Mouse (Mus musculus) neutrophil, adult 5-6 weeks (primary cell): Measurements from ENCODE around the gene Wdfy1. TPM values are rescaled to one million over a fixed set of nuclear protein-coding genes. Genes with fewer than 3 reads are reported as not detected.
A peak's percentile ranks its signal among the peaks of the same experiment; 100 is the strongest.

ENCODE experiments used
- ATAC-seq: fragments of 151-379, 151-347 bp; 2 replicates; pipeline ENCODE4 v1.8.0; 2017; ENCODE audit warnings: mild to moderate bottlenecking, moderate TSS enrichment; ENCODE audit not compliant: insufficient number of reproducible peaks, poor library complexity, low FRiP score, severe bottlenecking; ENCODE audit errors: extremely low read depth
- total RNA-seq: library from RNA; stranded (forward); fragments of 200-1000 nt; gene quantifications from 2 replicates; pipeline ENCODE4 v1.2.3, GENCODE M21; 2017

Gene Wdfy1
- total RNA-seq, 1 experiment from 2014 or later = 57.8 TPM

DNA sequence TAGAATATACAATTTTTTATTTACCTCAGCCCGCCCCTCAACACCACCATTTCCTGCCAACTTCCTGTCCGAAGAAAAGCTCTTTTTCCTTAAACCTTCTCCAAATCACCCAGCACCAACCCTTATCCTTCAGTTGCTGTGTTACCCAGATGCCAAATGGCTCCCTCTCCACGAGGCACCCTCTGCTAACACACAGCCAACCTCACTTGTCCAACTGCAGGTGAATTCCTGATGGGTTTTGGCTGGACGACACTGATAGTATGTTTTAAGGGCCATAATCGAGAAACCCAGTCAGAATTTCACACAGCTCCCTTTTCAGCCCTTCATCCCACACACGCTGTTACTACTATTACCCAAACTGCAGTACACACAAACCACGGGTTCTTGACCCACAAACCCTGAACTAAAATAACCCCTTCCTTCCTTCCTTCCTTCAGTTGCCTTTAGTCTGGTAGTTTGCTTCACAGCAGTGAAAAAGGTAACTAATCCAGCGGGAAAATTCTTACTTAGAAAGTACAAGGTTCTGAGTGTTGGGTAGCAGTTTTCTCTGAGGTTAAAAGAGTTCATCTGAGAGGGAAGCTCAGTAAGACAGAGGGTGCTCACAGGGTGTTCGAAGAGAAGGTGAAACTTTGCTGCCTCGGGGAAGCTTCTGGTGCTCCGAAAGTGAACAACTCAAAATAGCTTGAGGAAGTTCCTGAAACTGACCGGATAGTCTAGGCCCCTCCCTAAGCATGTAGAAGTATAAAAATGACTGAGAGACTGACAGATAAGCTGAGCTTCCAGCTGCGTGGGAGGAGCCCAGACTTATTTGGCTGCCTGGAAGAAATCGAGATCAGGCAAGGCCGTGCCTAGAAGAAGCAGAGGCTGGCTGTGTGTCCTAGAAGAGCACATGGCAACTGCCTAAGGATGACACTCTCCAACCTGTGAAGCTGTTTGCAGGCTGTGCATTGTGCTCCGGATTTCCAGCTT, 13.4 kb downstream of the Wdfy1 start:
- peak; percentile 40; the same call in 1 of the 2 replicates for ATAC-seq

DNA sequence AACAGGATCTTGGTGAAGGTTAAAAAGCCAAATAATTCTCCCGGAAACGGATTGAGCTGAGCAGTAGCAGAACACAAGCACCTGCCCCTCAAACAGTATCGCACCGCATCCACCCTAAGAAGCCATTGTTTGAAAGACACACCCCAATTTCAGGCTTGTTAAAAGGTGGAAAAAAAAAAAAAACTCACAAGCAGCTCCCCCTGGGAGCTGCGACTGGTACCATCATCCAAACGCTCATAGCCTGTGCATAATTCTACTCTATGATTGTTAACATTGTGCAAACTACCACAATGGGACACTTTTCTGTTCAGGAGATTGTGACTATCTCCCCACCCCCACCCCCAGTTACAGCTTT, 14.0 kb downstream of the Wdfy1 start:
- no peak for ATAC-seq

DNA sequence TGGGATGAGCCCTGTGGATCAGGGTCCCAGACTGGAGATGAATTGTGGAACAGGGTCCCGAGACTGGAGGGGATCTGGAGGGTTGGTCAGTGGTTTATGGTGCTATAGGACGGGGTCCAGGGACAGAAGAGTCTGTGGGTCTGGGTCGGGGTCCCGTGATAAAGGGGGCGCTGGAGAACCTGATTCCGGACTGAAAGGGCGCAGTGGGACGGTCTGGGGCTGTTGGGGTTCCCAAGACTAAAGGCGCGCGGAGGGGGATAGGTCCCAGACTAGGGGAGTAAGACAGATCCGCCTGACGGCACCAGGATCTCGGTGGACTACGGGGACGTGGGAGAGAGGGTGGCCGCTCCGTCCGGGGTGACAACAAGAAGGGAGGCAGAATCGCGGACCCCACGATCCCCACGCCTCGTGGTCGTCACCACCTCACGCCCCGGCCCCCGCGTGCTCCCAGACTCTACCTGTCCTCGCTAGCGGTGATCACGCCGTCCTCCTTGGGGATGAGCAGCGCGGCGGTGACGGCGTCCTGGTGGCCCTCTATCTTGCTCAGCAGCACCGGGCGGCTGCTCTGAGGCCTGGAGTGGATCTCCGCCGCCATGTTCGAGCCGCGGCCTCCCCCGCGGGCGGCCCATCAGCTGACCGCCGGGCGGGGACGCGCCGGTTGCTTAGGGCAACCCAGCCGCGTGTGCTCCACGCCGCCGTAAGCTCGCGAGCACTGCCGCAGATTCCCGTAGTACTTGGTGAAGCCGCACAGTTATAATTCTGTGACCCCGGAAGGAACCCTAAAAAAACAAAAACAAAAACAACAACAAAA, 14.6 kb downstream of the Wdfy1 start:
- ATAC-seq = peak; percentile 82

DNA sequence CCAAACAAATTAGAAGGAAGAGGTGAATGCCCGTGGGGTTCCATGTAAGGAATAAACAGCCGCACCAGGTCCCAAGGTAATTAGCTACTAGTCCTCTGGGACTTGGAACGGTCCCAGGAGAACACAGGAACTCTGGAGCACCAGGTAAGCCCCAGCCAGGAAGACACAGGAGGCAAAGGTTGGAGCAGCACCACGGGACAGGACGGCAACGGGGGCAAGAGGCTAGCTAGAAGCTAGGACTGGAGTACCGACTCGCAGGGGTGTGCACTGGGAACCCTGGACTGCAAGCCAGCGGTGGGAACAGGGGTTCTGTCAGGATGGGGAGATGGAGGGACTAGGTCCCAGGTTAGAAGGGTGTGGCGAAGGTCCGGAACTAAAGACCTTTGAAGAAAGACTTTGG, 15.3 kb downstream of the Wdfy1 start:
- no peak for ATAC-seq

DNA sequence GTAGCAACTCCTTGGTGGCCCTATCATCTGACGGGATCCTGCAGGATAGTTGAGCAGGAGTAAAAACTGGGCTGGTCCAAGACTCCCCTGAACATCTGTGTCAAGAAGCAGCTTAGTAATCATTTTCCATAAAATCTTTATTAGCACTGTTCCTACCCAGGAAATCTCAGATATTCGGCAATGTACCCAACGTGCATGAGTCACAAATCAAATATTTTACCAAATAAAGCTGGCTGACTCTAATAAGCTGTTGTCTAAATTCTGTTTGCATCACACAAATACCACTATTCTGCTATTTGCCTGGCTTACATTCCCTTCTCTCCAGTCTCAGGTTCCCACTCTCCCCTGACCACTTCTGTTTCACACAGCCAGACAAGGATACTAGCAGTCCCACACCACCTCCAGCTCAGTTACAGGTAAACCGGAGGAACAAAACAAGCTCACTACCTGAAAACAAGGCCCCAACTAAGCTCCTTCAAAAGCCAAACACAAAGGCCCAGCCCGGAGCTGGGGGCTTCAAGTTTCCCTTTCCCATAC, 16.4 kb downstream of the Wdfy1 start:
- no peak for ATAC-seq

DNA sequence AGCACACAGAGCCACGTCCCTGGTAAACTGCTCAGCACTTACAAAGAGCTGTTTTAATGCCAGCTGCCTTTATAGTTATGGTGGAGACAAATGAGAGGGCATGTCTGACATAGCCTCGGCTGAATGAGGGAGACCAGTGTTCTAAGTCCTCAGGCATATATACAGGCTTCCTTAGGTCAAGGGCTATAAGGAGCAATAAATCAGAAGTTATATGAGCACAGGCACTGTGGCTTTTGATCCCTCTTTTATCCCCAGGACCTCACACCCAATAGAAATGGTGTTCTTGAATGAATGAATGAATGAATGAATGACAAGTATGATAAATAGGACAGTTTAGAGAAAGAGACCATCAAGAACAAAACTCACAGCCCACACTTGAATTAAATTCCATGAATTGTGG, 16.9 kb downstream of the Wdfy1 start:
- no peak for ATAC-seq

DNA sequence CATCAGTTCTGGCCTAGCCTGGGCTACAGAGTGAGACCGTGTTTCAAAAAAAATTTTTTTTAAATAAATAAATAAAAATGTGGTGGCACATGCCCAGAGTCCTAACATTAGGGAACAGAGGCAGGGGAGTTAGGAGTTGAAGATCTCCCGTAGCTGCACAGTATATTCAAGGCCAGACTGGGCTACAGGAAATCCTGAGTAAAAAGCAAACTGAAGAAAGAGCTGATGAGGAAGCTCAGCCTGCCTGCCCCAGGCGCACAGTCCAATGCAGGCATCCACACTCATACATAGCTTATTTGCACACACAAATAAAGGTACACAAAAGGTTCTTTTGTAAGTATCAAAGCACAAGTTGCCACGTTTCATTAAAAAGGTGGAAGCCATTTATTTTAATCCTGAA, 18.3 kb downstream of the Wdfy1 start:
- ATAC-seq = no peak

DNA sequence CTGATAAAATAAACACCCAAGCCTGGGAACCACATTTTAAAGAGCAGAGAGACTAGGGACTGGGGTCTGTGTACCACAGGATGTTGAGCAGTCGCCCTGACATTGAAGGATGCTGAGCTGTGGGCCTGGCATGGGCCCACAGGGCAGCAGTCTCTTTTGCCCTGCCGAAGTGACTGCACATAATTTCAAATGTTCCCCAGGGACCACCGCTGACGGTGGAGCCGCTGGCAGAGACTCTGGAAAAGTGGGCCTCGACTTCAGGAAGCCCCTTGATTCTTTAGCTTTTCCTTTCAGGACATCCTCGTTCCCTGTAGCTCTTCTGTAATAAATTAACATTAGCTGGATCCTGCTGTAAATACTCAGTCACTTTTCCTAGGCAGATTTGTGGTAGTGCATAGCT, 18.8 kb downstream of the Wdfy1 start:
- no peak for ATAC-seq

DNA sequence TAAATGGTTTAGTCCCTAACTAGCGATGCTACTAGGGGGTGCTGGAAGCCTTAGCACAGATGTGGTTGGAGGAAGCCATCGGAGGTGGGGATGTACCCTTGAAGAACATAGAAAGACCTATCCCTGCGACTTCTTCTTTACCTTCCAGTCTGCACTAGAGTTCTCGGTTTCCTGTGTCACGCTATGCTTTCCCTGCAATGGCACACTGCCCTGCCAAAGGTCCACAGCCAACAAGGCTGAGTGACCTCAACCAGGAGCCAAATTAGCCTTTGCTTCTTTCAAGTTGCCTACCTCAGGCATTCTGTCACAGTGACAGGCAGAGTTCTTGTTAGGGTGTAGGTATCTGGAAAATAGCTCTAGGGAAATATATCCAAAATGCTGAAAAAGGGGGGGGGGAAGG, 19.5 kb downstream of the Wdfy1 start:
- no peak for ATAC-seq

DNA sequence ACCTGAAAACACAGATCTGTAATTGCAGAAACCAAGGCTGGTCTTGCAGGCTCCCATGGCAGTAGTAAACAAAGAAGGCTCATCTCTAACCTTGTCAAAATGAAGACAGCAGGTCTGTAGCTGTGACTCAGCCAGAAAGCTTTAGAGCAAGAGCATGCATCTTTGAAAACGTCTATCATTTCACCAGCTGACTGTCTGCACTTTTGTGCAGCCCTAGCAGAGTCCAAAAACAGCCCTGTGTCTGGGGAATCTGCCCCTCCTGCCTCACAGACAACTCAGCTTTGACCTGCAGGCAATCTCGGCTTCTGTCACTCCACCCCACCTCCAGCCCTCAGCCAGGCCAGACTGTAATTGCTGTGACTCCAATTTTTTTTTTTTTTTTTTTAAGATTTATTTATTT, 20.6 kb downstream of the Wdfy1 start:
- ATAC-seq = no peak

DNA sequence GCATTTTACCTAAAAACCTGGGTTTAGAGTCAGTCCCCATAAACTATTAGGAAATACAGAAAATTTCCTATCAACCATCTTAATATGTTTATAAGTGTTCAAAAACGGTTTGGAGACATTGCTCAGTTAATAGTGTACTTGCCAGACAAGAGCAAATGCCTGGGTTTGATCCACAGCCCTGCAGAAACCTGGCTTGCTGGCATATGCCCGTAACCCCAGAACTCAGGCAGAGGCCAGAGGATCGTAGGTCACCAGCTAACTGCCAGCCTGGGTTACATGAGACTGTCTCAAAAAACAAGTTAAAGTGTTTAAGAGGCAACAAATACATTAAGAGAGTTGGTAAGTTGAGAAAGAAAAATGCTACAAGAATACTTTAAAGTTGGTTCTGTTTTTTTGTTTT, 21.0 kb downstream of the Wdfy1 start:
- no peak for ATAC-seq

DNA sequence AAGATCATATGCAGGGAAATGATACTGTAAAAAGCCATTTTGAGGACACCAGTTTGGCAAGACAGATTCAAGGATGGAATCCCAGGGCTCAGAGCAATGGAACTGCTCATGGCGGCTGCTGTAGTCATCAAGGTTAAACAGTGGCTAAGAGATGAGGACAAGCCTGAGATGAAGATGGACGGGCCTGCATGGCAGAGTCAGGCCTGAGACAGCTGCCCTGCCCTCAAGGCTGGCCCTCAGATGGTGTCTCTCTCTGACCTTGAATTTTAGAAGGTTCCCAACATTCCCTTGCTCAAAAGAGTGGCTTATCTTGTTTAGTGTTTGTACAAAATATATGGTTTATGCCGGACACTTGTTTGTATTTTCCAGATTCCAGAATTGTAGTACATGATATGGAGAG, 22.5 kb downstream of the Wdfy1 start:
- ATAC-seq = no peak

DNA sequence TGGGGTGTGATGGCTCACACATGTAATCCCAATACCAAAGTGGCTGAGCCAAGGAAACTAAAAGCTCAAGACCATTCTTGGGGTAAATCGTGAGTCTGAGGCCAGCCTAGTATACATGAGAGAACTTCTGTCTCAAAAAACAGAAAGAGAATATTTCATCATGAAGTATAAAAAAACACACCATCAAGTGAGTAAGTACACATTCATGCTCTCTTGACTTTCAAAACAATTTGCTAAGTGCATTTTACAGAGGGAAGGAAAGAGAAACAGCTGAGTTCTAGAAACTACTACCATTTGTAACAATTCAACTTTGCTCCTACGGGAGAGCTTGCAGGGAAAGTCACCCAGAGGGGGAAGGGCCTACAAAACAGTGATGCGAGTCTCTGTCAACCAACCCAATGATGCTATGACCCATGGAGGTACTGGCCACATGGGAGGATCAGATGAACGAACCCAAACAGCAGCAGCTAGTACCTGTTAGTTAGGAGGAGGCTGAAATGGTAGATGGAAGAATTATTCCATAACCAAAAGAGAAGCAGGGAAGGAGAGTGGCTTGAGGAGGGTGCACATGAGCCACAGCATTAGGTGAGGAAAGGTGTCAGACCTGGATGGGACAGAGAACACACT, 23.1 kb downstream of the Wdfy1 start:
- ATAC-seq = no peak

DNA sequence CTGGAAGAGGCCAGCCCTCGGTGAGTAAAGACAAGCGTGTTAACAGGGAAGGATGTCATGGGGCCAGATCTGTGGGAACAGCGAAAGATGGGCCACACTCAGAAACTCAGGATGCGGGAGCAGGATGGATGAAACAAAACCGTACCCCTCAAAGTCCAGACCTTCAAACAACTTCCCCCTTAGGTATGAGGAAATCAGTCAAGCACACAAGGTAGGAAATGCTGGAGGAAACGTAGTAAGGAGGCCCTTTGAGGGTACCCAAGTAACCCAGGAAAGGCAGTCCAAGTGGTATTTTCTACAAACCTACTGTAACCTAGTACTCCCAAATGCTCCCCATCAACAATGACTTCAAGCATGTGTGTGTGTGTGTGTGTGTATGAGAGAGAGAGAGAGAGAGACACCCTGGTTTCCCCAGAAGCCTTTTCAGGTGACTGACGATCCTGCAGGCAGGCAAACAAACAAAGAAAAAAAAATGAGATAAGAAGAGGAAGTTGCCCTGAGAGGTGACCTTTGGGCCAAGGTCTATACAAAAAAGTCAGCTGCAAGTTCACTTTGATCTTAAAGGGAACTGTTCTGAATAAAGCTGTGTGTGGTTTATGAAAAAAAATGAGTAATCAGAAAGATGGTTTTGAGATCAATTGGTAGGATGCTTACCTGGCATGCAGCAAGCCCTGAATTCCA, 23.8 kb downstream of the Wdfy1 start:
- ATAC-seq = peak; percentile 80

DNA sequence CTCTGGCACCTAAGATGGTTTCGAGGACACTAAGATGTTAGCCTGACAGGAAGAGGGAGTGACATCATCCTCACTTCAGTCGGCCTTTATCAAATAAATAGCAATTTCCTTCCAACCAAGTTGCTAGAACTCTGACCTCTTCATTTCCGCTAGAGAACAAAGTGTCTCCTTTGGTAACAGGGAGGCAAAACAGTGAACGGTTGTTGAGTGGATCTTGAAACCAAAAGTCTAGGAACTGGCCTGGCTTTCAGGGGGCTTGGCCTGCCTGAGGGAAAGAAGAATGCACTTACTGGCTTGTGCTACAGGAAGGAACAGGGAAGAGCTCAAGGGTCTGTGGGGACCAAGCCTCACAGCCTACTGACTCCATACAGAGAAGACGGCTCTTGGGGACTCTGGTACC, 24.8 kb downstream of the Wdfy1 start:
- no peak for ATAC-seq

DNA sequence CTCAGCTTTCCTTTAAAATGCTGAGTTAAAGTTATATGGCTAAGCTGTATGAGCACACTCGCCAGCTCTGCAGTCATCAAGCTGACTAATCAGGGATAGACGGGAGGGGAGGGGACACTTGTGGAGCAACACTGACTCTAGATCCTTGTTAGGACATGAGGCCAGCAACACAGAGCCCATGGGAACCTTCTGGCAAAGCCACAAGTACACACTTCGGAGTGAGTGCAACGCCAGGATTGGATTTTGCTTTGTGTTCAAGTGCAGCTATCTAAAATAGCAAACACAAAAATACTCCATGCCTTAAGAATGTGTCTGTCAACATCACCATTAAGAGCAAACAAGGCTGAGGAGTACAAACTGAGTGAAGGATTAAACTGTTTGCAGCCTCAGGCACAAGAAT, 29.9 kb downstream of the Wdfy1 start:
- ATAC-seq = no peak

DNA sequence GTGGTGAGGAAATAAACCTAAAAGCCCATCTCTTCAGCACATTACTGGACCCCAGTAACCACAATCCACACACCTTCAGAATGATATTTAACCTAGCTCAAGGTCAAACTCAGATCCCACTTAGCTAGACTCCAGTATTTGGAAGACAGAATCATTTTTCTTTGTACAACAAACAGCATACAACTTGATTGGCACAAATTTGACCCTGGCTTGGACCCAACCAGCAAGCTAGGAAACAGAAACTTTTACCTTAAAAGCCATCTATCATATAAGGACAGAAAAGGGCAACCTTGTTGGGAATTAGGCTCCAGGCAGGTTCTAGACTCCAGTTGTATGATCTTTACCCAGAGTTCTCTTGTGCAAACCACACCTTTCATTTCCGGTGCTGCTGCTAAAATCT, 32.6 kb downstream of the Wdfy1 start:
- no peak for ATAC-seq

DNA sequence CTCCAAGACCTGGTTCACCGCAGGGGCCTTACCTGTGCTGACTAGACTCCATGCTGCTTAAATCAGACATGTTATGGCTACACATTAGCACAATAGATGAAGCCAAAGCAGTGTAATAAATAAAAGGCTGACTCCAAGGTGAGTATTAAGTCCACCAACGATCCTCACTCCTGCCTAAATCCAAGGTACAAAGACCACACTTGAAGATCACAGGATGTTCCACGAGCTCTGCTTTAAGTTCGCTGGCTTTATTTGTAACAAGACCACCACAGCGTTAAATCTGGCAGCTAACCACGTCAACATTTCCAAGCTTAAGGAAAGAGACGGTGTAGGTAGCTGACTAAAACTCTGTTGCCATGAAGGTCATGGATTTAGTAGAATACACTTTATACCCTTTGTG, 33.0 kb downstream of the Wdfy1 start:
- no peak for ATAC-seq

DNA sequence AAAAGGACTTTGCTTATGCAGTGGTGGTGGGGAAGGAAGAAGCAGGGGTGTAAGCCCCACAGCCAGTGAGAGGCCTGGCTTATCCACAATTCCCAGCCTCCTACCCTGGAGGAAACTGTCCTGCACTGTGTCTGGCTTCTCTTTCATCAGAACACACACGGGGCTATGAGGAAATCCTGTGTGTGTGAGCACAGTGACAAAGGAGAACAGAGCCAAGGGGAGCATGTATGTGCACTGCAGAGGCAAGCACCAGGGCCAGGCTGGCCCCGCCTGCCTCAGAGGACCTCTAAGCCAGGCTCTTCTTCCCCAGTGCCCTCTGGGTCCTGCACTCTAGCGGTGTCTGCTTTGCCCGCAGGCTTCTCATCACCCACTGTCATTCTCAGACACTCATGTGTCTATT, 34.9 kb downstream of the Wdfy1 start:
- peak; percentile 83 for ATAC-seq
